Mouse (Mus musculus): ENCODE data around the gene Crabp2. TPM values are rescaled to one million over a fixed set of nuclear protein-coding genes. Genes with fewer than 3 reads are reported as not detected.

Crabp2 gene
- polyA plus RNA-seq, 1 experiment: 0.08 TPM

GRCm38 (mm10) chr3:87920270-87920943 lies 28.1 kb upstream of the Crabp2 start:
- no peak overlapping the region for H3K27ac ChIP-seq (ENCODE audit: insufficient read depth, low read length)

DNA sequence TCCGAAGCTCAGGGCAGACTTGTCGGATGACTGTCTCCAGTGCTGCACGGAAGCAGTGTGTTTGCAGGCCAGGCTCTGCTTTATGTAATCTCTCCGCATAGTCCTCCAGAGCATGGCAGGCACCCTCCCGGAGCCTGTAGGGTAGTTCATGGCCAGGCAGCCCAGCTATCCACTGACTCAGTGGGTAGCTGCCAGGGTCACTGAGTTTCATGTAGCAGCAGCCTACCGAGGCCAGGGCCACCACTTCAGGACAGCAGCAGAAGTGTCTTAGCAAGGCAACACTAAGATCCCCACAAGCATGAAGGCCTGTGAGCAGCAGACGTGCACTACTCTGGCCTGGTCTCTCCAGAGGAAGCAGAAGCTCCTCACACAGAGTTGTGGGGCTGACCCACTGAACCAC lies 23.5 kb upstream of the Crabp2 start:
- no peak for DNase-seq (ENCODE audit: low read depth in 1 of 2, low spot score in 2 of 2)
- 96% methylated on average over 7 of the region's 7 CpGs for WGBS
- Histone ChIP-seq H3K27ac (ENCODE audit: insufficient read depth, low read length) (no peak overlapping the region), H3K27me3 (ENCODE audit: control insufficient read depth, insufficient read depth, low read length) (no peaks in the 10 kb centered on the region), H3K4me3 (ENCODE audit: extremely low read depth, insufficient read depth, insufficient read length) (no peak overlapping the region), H3K36me3 (ENCODE audit: control insufficient read depth, insufficient read depth, low read length) (peaks cover 27% of the 10 kb centered on the region), H3K4me1 (ENCODE audit: control insufficient read depth, insufficient read depth, insufficient read length) (no peaks in the 10 kb centered on the region; the same call in 1 of the 2 replicates)
- TF ChIP-seq CTCF (IDR thresholded peaks at IDR 0.05; ENCODE audit: extremely low read depth, insufficient read depth, insufficient read length, insufficient replicate concordance): no peak
- TF ChIP-seq POLR2A (IDR thresholded peaks at IDR 0.05; ENCODE audit: low read depth, low read length): no peak

More at GRCm38 (mm10) chr3:87920270-87920943, 28.1 kb upstream of the Crabp2 start:
- no peak for DNase-seq (ENCODE audit: low read depth in 1 of 2, low spot score in 2 of 2)
- Histone ChIP-seq H3K27me3 (ENCODE audit: control insufficient read depth, insufficient read depth, low read length) (no peaks in the 10 kb centered on the region), H3K4me3 (ENCODE audit: extremely low read depth, insufficient read depth, insufficient read length) (peak overlapping the region; percentile 18; the same call in 1 of the 2 replicates), H3K36me3 (ENCODE audit: control insufficient read depth, insufficient read depth, low read length) (peaks cover 23% of the 10 kb centered on the region), H3K4me1 (ENCODE audit: control insufficient read depth, insufficient read depth, insufficient read length) (no peaks in the 10 kb centered on the region)
- 63% methylated on average over 9 of the region's 9 CpGs for WGBS
- no peak for TF ChIP-seq CTCF (IDR thresholded peaks at IDR 0.05; ENCODE audit: extremely low read depth, insufficient read depth, insufficient read length, insufficient replicate concordance)
- no peak for TF ChIP-seq POLR2A (IDR thresholded peaks at IDR 0.05; ENCODE audit: low read depth, low read length)

DNA sequence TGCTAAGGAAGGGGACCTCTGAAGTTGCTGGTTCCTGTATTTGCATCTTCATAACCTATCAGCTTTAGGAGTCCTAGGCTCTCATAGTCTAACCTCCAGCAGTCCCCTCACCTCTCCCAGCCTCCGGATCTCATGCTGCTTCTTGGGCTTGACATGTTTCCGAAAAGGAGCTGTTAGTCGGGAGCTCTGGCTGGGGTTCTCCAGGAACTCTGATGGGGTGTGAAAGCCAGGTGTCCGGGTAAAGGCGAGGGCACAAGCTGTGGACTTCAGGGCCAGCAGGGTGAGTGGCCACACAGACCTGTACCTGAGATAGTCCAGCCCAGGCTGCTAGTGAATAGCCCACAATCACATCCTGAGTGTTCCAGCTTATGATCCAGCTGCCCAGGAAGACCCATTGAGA lies 21.0 kb upstream of the Crabp2 start:
- Histone ChIP-seq H3K27me3 (ENCODE audit: control insufficient read depth, insufficient read depth, low read length) (no peaks in the 10 kb centered on the region), H3K36me3 (ENCODE audit: control insufficient read depth, insufficient read depth, low read length) (peaks cover 26% of the 10 kb centered on the region), H3K4me1 (ENCODE audit: control insufficient read depth, insufficient read depth, insufficient read length) (peaks cover 6% of the 10 kb centered on the region; the same call in 1 of the 2 replicates), H3K27ac (ENCODE audit: insufficient read depth, low read length) (no peak overlapping the region), H3K4me3 (ENCODE audit: extremely low read depth, insufficient read depth, insufficient read length) (no peak overlapping the region)
- TF ChIP-seq POLR2A (IDR thresholded peaks at IDR 0.05; ENCODE audit: low read depth, low read length) (no peak), CTCF (IDR thresholded peaks at IDR 0.05; ENCODE audit: extremely low read depth, insufficient read depth, insufficient read length, insufficient replicate concordance) (no peak)
- 95% methylated on average over 5 of the region's 5 CpGs for WGBS
- no peak for DNase-seq (ENCODE audit: low read depth in 1 of 2, low spot score in 2 of 2)

GRCm38 (mm10) chr3:87929341-87930077 lies 19.0 kb upstream of the Crabp2 start:
- no peaks in the 10 kb centered on the region for H3K27me3 ChIP-seq (ENCODE audit: control insufficient read depth, insufficient read depth, low read length)
- no peak for DNase-seq (ENCODE audit: low read depth in 1 of 2, low spot score in 2 of 2)
- peak overlapping the region; percentile 93 for H3K4me3 ChIP-seq (ENCODE audit: extremely low read depth, insufficient read depth, insufficient read length)
- 3% methylated on average over 26 of the region's 26 CpGs for whole genome bisulfite sequencing
- H3K36me3 ChIP-seq (ENCODE audit: control insufficient read depth, insufficient read depth, low read length): peaks cover 22% of the 10 kb centered on the region
- H3K27ac ChIP-seq (ENCODE audit: insufficient read depth, low read length): peak overlapping the region; percentile 71
- TF ChIP-seq POLR2A (IDR thresholded peaks at IDR 0.05; ENCODE audit: low read depth, low read length) (no peak), CTCF (IDR thresholded peaks at IDR 0.05; ENCODE audit: extremely low read depth, insufficient read depth, insufficient read length, insufficient replicate concordance) (no peak)
- H3K4me1 ChIP-seq (ENCODE audit: control insufficient read depth, insufficient read depth, insufficient read length): peaks cover 6% of the 10 kb centered on the region; the same call in 1 of the 2 replicates

GRCm38 (mm10) chr3:87930078-87930795 lies 18.2 kb upstream of the Crabp2 start, which contains the start of the genes Isg20l2 and Rrnad1:
Gene Isg20l2, plus strand, starts transcription at chr3:87930314.
Gene Rrnad1, minus strand, starts transcription at chr3:87930717.
- H3K4me3 ChIP-seq (ENCODE audit: extremely low read depth, insufficient read depth, insufficient read length): peak within 1 kb of the TSS; percentile 93
- peaks cover 6% of the 10 kb centered on the region; the same call in 1 of the 2 replicates for H3K4me1 ChIP-seq (ENCODE audit: control insufficient read depth, insufficient read depth, insufficient read length)
- peak within 1 kb of the TSS; percentile 71 for H3K27ac ChIP-seq (ENCODE audit: insufficient read depth, low read length)
- DNase-seq (ENCODE audit: low read depth in 1 of 2, low spot score in 2 of 2): peak; percentile 92 to 97
- H3K36me3 ChIP-seq (ENCODE audit: control insufficient read depth, insufficient read depth, low read length): peaks cover 21% of the 10 kb centered on the region
- TF ChIP-seq CTCF (IDR thresholded peaks at IDR 0.05; ENCODE audit: extremely low read depth, insufficient read depth, insufficient read length, insufficient replicate concordance) (peak; percentile 71; the same call in 1 of the 2 replicates), POLR2A (IDR thresholded peaks at IDR 0.05; ENCODE audit: low read depth, low read length) (peak; percentile 26; the same call in 1 of the 2 replicates)
- no peaks in the 10 kb centered on the region for H3K27me3 ChIP-seq (ENCODE audit: control insufficient read depth, insufficient read depth, low read length)
- WGBS: under 1% methylated on average over 73 of the region's 78 CpGs

GRCm38 (mm10) chr3:87934026-87934425 lies 14.4 kb upstream of the Crabp2 start:
- Histone ChIP-seq H3K27me3 (ENCODE audit: control insufficient read depth, insufficient read depth, low read length) (no peaks in the 10 kb centered on the region), H3K27ac (ENCODE audit: insufficient read depth, low read length) (no peak overlapping the region), H3K4me3 (ENCODE audit: extremely low read depth, insufficient read depth, insufficient read length) (no peak overlapping the region), H3K4me1 (ENCODE audit: control insufficient read depth, insufficient read depth, insufficient read length) (peaks cover 6% of the 10 kb centered on the region; the same call in 1 of the 2 replicates), H3K36me3 (ENCODE audit: control insufficient read depth, insufficient read depth, low read length) (peaks cover 28% of the 10 kb centered on the region)
- WGBS: 84% methylated on average over 5 of the region's 5 CpGs
- TF ChIP-seq POLR2A (IDR thresholded peaks at IDR 0.05; ENCODE audit: low read depth, low read length): no peak
- no peak for TF ChIP-seq CTCF (IDR thresholded peaks at IDR 0.05; ENCODE audit: extremely low read depth, insufficient read depth, insufficient read length, insufficient replicate concordance)
- no peak for DNase-seq (ENCODE audit: low read depth in 1 of 2, low spot score in 2 of 2)

Measured in spleen, adult 2 months (tissue).